Mouse (Mus musculus): ENCODE measurements around the gene Treml2.

Treml2 gene

DNA sequence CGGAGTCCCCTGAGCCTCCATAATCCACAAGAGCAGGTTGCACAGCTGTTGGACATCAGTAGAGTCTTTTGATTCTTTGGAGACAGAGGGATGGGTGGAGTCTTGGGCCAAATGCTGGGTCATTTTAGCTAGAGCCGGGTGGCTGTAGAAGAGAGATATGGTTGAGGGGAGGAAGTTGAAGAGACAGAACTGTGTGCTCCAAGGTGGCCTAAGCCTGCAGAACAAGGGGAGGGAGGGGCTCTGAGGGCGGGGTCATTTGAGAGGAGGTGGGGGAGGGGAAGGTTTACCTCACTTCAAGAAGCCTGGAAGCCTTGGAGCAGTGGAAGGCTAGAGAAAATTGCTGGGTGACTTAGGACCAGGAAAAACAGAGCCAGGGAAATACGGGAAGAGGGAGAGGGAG, at the start of gene Treml2:
Gene Treml2, plus strand, starts transcription at position 296 of the 400 bp plus-strand sequence.
- DNase-seq (ENCODE audit: low read depth, low spot score): no peak

DNA sequence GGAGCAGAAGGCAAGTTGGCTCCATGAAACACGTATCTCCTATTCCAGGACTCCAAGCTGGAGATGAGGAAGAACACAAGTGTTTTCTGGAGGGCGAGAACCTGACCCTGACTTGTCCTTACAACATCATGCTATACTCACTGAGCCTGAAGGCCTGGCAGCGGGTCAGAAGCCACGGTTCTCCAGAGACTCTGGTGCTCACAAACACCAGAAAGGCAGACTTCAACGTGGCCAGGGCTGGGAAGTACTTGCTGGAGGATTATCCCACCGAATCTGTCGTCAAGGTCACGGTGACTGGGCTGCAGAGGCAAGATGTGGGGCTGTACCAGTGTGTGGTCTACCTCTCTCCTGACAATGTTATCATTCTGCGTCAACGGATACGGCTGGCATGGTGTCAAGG, 49.8 kb upstream of the Treml2 start:
- no peak for DNase-seq (ENCODE audit: low read depth, low spot score)

DNA sequence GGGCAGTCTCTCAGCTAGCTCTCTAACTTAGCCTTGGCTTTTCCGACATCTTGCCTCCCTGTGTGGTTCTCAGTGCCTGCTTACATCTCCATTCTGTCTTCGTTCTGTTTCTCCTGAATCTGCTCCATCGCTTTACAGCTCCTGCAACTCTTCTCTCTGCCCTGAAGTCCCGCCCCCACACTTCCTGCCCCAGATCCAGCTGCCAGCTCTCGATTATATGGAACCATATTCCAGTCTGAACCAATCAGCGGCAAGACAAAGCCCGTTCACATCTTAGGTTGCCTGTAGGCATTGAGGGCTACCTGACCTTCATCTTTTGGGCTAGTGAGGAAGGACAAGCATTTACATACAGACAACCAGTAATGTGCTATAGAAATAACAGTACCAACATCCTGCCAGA, 48.7 kb upstream of the Treml2 start:
- no peak for DNase-seq (ENCODE audit: low read depth, low spot score)

DNA sequence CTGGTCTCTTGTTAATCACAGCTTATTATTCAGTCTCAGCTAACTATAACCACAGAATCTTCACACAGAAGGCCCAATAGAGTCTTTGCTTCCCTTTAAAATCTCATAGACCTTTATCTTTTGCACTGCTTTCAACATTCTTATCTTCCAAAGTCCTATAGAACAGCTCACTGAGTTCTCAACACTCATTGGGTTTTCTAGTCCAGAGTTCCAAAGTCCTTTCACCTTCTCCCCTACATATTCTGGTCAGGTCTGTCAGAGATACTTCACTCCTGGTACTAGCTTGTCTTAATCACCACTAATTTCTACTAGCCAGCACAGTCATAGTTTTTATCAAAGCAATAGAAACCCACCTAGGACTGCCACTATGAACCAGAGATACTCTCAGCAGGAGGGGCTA, 42.7 kb upstream of the Treml2 start:
- DNase-seq (ENCODE audit: low read depth, low spot score): no peak

DNA sequence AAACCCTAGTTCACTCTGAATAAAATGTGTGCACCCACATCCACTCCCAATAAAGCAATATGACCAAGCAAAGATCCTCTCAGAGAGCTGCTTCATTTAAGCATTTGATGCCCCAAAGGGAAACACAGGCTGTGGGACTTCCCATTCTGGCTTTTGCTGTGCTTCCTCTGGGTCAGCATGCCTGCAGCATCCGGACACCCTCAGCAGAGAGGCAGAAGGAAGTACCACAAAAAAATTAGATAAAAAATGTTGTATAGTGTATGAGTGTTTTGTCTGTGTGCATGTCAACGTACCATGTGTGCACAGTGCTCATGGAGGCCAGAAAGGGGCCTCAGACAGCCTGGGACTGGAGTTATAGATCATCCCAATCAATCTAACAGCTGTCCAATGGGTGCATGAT, 37.4 kb upstream of the Treml2 start:
- no peak for DNase-seq (ENCODE audit: low read depth, low spot score)

DNA sequence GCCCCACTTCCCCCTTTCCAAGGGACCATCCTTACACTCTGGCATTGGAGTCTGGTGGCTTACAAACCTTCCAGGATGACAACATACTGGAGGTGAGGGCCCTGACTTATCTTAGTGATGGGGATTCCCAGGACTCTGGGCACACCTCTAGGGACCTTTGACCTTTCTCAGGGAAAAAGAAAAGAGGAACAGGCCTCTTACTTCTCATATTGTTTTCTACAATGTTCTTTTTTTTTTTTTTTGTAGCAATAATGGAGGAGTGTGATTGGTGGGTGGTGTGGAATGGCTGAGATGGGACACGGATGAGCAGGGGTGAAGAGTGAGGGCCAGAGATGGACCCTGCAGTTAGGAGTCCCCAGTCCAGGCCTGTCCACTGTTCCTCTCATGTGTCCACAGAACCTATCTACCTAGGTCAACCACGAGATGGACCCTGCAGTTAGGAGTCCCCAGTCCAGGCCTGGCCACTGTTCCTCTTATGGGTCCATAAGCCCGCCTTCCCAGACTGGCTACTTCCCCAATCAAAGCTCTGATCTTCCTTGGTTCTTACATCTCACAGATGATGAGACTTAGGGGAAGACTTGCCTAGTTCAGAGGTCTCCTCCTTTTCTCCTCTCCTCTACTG, 35.4 kb upstream of the Treml2 start, which contains the start of gene Treml4:
Gene Treml4, plus strand, starts transcription at position 555 of the 622 bp plus-strand sequence.
- no peak for DNase-seq (ENCODE audit: low read depth, low spot score)

DNA sequence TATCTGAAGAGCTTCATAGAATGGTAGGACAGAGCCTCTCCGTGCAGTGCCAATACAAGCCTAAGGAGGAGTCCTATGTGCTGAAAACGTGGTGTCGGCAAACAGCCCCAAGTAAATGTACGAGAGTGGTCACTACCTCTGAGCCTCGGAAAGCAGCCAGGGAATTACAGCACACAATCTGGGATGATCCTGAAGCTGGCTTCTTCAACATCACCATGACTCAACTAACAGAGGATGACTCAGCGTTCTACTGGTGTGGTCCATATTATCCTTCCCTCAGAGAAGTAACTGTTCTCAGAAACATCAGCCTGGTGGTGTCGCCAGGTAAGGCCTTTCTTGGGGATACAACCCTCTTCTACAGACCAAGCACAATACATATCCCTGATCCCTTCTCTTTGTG, 34.6 kb upstream of the Treml2 start:
- no peak for DNase-seq (ENCODE audit: low read depth, low spot score)

DNA sequence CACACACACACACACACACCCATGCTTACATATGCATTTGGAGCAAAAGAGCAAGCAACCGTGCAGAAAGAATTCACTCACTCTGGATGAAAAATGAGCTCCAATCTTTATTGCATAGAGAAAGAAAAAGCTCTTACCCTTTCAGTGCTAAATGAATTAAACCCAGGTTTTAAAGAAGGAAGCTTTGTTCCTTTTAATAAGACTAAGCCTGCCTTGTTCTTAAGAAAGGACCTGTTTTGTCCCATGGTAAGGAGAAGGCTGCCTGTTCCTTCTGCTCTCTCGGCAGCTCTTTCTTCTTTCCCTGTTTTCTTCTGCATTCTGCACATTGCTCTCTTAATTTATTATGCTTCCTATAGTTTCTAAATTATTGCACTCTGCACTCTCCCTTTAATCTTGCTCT, 33.2 kb upstream of the Treml2 start:
- DNase-seq (ENCODE audit: low read depth, low spot score): no peak

DNA sequence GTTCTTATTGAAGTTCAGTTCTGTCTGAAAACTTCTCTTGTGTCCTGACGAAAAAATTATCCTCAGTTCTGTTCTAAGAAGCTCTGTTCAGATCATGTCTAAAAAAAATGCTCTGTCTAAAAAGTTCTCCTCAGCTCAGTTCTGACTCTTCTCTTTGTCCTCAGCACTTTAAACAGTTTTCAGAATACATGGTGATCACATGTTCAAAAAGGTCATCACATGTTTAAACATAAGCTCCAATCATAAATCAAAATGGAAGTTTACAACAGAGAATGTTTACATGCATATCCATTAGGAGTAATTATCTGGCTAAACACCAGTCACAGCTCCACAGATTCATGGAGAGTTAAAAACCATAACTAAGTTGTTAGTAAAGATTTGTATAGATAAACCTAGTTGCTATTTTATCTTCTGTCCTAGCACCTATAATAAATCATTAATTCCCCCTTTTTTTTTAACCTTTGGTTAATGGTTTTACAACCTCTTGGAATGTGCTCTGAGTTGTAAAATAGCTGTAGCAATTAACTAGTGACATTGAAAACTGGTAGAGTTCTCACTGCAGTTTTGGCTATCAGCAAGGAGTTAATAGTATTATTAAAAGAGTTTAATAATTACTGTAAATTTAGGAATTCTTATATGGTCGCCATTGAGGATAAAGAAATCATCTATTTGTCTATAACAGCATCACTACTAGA, 32.5 kb upstream of the Treml2 start:
- no peak for DNase-seq (ENCODE audit: low read depth, low spot score)

DNA sequence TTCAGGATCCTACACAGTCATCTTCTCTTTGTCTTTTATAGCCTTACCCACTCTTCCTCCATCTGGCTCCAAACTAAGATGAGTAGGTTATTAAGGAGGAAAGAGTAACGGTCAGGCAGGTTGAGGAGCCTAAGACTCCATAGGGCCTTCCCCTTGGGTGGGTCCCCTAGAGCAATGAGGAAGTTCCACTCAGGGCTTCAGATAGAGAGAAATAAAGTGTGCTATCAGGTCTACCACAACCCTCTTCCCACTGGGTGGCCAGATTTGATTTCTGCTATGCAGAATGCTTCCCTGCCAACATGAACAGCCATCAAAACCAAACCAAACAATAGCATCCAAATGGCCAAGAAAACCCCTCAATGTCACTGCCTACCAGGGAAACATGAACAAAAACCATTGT, 31.7 kb upstream of the Treml2 start:
- DNase-seq (ENCODE audit: low read depth, low spot score): no peak

DNA sequence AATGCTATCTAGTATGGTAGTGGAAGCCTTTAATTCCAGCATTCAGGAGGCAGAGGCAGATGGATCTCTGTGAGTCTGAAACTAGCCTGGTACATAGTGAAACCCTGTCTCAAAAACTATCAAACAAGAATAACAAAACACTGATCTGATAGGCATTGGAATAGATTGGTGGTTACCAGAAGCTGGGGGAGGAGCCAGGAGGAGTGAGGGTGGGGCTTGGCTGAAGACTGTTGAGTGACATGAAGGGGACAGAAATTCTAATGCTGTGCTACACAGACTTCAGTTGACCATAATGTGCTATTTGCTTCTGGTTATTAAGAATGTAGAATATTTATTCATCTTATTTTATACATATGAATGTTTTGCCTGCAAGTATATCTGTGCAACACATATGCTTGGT, 31.0 kb upstream of the Treml2 start:
- DNase-seq (ENCODE audit: low read depth, low spot score): no peak

DNA sequence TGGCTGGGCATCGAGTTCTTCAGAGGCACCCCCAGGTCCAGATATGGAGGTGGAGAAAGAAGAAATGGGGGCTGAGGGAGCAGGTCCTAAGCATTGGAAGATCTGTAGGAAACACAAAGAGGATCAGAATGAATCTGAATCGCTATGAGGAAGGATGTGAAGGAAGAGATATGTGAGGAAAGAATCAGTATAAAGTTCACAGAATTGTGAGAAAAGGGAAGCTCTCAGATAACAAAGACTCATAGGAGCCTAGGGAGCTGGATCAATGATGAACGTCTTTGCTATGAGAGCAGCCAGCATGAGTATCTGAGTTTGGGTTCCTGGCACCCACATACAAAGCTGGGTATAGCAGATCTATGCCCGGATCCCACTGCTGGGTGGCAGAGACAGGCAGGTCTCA, 29.5 kb upstream of the Treml2 start:
- DNase-seq (ENCODE audit: low read depth, low spot score): no peak

DNA sequence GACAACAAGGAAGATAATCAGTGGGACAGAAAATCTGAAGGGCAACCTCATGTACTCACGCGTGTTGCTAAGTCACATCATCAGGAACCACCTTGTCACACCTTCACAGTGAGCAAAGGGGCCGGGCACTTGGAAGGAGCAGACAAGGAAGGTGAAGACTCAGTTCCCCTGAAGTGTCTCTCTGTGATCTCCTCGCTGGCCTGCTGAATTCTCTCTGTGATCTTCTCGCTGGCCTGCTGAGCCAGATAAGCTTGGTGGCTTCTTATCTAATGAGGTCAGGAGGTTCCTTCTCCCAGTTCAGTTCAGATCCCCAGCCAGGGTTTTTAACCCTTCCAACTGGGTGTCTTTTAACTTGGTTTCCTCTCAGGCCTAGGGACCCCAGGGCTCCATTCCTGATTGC, 27.1 kb upstream of the Treml2 start:
- no peak for DNase-seq (ENCODE audit: low read depth, low spot score)

DNA sequence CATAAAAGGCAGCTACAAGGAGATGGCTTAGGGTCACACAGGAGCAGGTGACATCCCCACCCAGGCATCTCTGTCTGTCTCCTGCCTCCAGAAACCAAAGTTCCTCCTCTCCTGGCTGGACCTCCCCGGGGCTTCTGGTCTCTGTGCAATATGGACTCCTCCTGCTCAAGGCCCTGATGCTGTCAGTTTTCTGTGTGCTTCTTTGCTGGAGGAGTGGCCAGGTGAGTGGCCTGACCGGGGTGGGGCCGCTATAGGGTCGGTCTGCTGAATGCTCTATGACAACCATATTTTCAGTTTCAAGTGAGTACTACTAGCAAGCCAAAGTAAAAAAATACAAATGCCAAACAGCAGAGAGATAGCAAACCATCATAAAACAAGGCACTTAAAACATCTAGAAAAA, 26.7 kb upstream of the Treml2 start:
- no peak for DNase-seq (ENCODE audit: low read depth, low spot score)

DNA sequence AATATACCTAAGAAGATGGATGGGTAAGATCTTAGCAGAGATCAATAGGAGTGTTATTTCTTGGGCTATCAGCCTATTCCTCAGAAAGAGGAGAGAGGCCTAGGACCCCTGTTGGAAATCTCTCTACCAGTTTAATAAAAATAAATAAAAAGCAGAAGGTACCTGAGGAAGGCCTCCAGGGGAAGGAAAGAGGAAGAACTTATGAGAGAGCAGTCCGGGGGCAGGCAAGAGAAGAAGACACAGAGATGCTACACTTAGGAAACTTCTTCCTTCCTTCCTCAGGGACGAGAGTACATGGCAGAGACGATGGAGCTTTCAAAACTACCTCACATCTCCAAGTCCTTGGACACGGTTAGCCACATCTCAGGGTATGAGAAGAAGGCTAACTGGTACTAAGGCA, 25.2 kb upstream of the Treml2 start:
- DNase-seq (ENCODE audit: low read depth, low spot score): no peak

DNA sequence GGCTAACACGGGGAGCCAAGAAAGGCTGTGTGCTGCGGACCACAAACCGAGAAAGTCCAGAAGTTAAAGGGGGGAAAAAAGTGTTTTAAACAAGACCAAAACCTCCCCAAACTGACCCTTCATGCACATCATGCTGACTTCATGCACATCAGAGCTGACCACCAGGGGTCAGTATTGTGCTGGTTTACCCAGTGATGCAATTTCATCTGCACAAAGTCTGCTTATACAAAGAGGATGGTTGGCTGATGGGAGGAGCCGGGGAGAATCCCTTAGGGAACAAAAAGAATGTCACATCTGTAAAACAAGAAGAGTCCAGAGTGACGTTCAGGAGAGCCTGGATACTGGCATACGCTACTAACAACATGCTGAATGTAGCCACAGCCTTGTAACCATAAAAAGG, 24.4 kb upstream of the Treml2 start:
- peak; percentile 76 for DNase-seq (ENCODE audit: low read depth, low spot score)

DNA sequence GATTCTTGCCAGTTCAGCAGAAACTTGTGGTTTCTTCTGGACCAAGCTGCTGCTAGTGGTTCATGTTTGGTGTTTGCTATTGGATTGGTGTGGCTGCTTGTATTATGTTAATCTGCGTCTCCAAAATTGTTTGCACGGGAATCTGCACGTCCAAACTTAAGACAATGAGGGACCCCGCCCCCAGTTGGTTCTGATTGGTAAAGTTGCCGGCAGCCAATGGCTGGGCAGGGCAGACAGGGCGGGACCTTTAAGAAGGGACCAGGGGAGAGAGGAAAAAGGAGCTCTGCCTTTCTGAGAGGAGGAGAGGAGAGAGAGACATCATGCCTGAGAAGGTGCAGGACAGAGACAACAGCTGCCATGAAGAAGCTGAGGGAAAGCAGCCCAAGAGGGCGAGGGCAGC, 23.6 kb upstream of the Treml2 start:
- no peak for DNase-seq (ENCODE audit: low read depth, low spot score)

DNA sequence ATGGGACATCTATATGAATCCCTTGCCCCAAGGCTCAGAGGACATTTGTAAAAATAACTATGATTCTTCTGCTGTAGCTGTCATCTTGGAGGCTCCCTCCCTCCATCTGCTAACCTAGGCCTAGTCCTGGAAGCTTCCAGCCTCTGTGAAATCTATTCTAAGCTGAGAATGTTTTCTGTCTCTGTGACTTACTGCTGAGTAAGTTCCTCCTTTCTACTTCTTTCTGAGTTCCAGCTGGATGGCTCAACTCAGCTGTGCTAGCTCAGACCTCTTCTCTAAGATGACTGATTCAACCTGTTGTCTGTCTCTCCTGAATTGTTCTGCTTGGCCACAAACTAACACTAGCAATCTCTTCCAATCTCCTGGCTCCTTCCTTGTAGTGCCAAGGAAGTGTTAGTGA, 20.9 kb upstream of the Treml2 start:
- no peak for DNase-seq (ENCODE audit: low read depth, low spot score)

DNA sequence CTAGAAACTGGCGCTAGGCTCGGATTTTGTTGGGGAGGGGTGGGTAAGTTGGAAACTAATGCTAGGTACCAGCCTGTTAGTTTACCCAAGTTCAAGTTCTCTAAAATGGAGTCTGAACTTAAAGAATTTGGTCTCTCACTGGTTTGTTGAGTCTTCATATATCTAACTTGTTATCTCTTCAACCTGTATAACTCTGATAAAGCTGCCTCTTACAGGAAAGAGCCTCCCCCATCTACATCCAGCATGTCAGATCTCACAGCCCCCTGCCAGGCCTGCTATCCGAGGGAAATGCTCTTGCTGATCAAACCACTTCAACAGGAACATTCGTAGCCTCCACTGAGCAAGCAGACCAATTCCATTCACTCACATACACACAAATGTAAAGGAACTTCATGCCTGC, 20.3 kb upstream of the Treml2 start:
- DNase-seq (ENCODE audit: low read depth, low spot score): no peak

DNA sequence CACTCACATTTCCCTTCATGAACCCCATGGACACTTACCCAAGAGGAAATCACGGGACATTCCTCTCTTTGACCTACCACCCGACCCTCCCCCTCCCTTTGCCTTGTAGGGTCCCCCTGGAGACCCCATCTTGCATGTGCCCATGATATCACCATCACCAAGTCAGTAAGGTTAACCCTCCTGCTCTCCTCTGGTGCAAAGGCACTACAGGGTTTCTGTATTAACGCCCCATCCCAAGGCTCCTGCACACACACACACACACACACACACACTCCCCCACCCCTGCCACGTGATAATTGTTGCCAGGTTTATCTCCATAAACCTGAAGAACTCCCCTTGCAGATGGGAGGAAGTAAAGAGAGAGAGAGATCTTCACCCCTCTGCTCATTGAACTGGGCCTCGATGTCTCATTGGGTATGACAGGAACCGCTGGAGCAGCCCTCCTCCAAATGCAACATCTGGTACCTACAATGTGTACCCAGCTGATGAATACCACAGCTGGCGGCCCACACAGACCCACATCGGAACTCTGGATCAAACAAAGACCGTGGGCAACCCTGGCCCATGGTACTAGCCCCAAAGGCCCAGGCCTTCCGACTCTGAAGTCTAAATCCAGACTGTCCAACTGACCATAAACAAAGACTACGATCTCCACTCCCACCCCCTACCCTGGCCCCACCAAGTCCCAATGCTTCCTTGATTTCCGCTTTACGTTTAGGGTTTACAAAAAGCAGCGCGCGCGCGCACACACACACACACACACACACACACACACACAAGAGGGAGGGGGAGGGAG, 18.2 kb upstream of the Treml2 start:
- no peak for DNase-seq (ENCODE audit: low read depth, low spot score)

DNA sequence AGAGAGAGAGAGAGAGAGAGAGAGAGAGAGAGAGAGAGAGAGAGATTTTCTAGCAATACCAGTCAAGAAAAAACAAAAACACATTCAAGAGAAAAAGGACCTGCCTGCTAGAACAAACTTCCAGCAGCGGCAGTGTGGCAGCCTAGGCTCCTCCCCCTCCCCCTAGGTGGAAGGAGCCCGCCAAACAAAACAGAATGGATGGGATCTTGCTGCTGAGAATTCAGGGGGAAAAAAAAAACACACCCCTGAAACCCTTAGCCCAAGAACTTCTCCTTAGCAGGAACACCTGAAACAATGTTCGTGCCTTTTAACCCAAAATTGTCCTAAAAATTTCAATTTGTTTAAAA, 17.6 kb upstream of the Treml2 start:
- DNase-seq (ENCODE audit: low read depth, low spot score): no peak

DNA sequence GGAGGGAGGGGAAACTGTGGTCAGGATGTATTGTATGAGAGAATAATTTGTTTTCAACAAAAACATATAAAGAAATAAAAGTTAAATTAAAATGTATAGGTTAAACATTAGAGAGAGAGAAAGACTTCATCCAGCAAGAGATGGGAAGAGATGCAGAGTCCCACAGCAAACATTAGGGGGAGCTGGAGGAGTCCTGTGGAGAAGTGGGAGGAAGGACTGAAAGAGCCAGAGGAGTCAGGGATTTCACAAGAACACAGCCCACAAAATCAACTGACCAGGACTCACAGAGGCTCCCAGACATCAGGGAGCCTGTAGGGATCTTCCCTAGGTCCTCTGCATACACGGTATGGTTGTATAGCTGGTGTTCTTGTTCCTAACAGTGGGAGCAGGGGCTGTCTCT, 12.5 kb upstream of the Treml2 start:
- DNase-seq (ENCODE audit: low read depth, low spot score): no peak

DNA sequence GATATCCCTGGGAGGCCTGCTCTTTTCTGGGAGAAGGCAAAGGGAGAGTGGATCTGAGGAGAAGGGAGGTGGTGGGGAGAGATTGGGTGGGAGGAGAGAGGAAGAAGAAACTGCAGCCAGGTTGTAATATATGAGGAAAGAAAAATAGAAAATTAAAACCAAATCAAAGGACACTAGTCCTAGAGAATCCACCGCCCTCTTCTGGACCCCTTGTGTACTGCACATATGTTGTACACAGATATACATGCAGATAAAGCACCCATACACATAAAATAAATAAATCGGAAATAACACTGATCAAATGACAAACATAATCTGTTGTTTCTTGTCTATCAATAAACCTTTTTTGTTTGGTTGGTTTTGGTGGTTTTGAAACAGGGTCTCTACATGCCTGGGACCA, 12.0 kb upstream of the Treml2 start:
- DNase-seq (ENCODE audit: low read depth, low spot score): no peak

All from retina, adult 2 months (tissue).